Mouse (Mus musculus): ENCODE data around the gene Srp68.

GRCm38 (mm10) chr11:116282089-116282488 lies 8.1 kb upstream of the Srp68 start:
- TF ChIP-seq CTCF (IDR thresholded peaks at IDR 0.05; ENCODE audit: control insufficient read depth, insufficient read depth, insufficient replicate concordance, low read depth, low read length) (no peak), POLR2A (IDR thresholded peaks at IDR 0.05; ENCODE audit: control insufficient read depth, low read depth, low read length) (no peak)

Measured in testis, adult 2 months (tissue).